Mouse (Mus musculus): ENCODE results near the gene St6galnac5.

GRCm38 (mm10) chr3:152912216-152913101 is 69.6 kb downstream of the St6galnac5 start:
- TF ChIP-seq CTCF (IDR thresholded peaks at IDR 0.05; ENCODE audit: low read depth, low read length): no peak
- TF ChIP-seq POLR2A (IDR thresholded peaks at IDR 0.05; ENCODE audit: extremely low read depth, insufficient read depth, low read length): no peak

Measured in liver, adult 2 months (tissue).